Mouse (Mus musculus) cerebellum, adult 18-20 months (tissue): ENCODE measurements around the gene Trmt10c.

Source experiments
- DNase-seq, 2 experiments: peaks; one replicate each; pipeline ENCODE4 v3.0.0; 2021

Gene Trmt10c

DNA sequence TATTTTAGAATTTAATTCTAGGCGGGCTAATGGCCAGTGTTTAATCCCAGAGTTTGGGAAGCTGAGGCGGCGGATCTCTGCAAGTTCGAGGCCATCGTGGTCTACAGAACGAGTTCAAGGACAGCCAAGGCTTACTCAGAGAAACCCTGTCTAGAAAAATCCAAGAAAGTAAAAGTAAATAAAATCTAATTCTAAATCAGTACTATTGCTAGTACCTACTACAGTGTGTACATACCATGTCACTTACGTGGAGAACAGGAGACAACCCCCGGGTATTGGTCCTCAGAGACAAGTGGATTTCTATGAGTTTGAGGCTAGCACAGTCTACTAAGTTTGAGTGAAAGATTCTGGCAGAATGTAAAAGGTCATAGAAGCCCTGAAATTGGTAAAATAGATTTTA, 471 bp upstream of the Trmt10c start:
- DNase-seq, result no peak

- DNase-seq, result no peak
Observed at GRCm38 (mm10) chr16:56036501-56036900, 1.1 kb downstream of the Trmt10c start.

- no peak for DNase-seq
Observed at GRCm38 (mm10) chr16:56034566-56034965, 3.1 kb downstream of the Trmt10c start.

DNA sequence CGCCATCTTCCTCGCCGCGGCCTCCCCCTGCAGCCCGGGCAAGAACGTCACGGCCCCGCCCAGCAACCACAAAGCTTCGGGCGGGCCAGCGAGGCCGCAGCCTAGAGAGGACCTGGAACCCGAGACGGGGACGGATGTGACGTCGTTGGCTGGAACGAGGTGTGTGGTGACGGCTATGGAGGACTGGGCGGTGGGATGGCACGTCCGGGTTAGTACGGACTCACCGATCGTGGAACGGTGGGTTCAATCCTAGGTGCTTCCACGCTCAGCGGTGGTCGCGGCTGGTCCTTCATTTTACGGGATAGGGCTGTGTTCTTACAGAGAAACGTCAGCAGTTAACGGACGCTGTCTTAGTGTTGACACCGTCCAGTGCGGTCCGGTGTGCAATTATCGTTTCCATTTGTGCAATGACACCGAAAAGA, 7.9 kb downstream of the Trmt10c start, which contains the start of gene Pcnp:
Gene Pcnp (minus strand): TSS at position 79 of the 422 bp plus-strand sequence.
- DNase-seq, result peak; percentile 98 to 99

GRCm38 (mm10) chr16:56028722-56029551, 8.7 kb downstream of the Trmt10c start:
- no peak for DNase-seq

DNA sequence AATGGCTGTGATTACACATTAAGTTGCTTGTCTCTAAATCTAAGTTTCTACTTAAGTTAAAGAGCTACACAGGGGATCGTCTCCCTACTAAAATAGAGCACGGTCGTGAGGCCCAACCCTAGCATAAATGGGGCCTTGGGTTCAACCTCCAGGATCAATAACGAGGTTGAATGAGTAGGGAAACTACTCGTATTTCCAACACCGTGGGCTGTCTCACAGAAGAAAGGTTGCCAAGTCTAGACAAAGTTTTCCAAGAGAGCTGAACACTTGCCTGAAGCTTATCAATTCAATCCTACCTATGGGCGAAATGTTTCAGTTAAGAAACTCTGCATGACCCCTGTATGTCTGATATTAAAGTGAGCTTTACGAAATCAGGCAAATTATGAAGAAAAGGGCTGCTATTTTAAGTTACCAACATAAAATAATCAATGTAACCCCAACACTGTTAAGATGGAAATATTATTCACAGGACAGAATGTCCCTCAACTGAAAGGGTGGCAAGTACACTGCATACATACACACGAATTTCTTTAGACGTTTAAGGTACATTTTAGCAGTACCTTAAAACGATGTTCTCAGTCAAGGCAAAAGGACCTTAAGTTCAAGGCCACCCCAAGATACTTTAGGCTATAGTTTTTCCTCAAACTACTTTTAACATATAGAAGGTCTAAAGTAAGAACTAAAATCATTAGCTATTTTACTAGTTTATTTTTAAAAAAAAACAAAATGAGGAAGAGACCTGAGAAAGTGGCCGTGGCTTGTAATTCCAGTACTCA, 9.6 kb downstream of the Trmt10c start:
- no peak for DNase-seq

- no peak for DNase-seq
Observed at GRCm38 (mm10) chr16:56019660-56020059, 18.0 kb downstream of the Trmt10c start.

DNA sequence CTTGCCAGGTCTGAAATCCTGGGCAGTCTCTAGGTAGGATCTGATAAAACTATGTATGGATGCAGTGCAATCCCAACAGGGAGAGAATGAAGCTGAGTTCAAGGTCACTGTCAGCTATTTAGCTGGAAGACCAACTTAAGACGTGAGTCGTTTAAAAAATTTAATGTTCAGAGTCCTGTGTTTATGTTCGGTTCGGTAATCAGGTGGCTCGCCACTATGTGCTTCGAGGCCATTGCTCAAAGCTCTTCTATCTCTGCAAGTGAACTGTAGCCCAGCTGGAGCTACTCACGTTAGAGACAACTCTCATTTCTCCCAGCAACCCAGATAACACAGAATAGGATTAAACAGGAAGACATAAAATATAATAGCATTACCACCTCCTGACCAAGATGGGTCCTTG, 23.5 kb downstream of the Trmt10c start:
- no peak for DNase-seq

- no peak for DNase-seq
Observed at GRCm38 (mm10) chr16:56012789-56013743, 24.6 kb downstream of the Trmt10c start.

- no peak for DNase-seq
Observed at GRCm38 (mm10) chr16:56008862-56009261, 28.8 kb downstream of the Trmt10c start.

DNA sequence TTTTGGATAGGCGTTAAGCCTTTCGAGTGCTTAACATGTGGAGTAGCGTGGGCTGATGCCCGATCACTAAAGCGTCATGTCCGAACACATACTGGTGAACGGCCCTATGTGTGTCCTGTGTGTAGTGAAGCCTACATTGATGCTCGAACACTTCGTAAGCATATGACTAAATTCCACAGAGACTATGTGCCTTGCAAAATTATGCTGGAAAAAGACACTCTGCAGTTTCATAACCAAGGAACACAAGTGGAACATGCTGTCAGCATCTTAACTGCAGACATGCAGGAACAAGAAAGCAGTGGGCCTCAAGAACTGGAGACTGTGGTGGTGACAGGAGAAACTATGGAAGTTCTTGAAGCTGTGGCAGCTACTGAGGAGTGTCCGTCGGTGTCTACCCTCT, 30.8 kb downstream of the Trmt10c start:
- DNase-seq, result no peak

- DNase-seq, result no peak
Observed at GRCm38 (mm10) chr16:55994235-55994634, 43.4 kb downstream of the Trmt10c start.

- no peak for DNase-seq
Observed at GRCm38 (mm10) chr16:55990311-55990710, 47.3 kb downstream of the Trmt10c start.

DNA sequence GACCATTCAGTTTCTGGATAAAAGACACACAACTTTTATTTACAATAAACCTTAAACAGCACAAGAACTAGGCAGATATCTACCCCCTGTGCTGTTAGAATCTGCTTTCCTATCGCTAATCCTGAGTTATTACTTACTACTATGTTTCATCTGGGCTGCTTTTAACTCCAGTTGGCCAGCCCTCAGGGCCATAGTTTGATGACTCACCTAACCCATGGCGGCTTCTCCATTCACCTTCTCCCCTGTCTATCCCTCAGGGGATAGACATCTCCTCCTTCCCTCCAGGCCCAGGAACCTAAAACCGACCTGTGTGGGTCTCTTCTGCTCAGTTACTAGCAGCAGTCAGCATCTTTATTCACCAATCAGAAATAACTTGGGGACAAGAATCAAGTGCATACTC, 51.6 kb downstream of the Trmt10c start:
- DNase-seq, result no peak
